Mouse (Mus musculus) small intestine, adult 2 months (tissue): ENCODE results near the gene Shf. TPM values are rescaled to one million over a fixed set of nuclear protein-coding genes. Genes with fewer than 3 reads are reported as not detected.
A peak's percentile ranks its signal among the peaks of the same experiment; 100 is the strongest.

Experiments used
- H3K27ac ChIP-seq: fragments of 200-500 bp; 2 replicates; pipeline ENCODE4 v1.5.1; 2012; ENCODE audit warnings: low read depth, low read length, control low read depth, inconsistent platforms; ENCODE audit not compliant: insufficient read depth
- H3K27me3 ChIP-seq: fragments of 200-500 bp; 2 replicates; pipeline ENCODE4 v1.6.1; 2012; ENCODE audit warnings: mild to moderate bottlenecking, moderate library complexity, low read length, inconsistent platforms; ENCODE audit not compliant: control insufficient read depth, insufficient read depth
- H3K36me3 ChIP-seq: fragments of 200-500 bp; 2 replicates; pipeline ENCODE4 v1.6.1; 2012; ENCODE audit warnings: mild to moderate bottlenecking, low read length, control low read depth, inconsistent platforms; ENCODE audit not compliant: control insufficient read depth, insufficient read depth
- H3K4me1 ChIP-seq: fragments of 200-500 bp; 2 replicates; pipeline ENCODE4 v1.6.1; 2012; ENCODE audit warnings: low read length, inconsistent platforms, mixed read lengths; ENCODE audit not compliant: control insufficient read depth, insufficient read depth, insufficient read length
- H3K4me3 ChIP-seq: fragments of 200-500 bp; 2 replicates; pipeline ENCODE4 v1.5.1; 2012; ENCODE audit warnings: low read depth, mild to moderate bottlenecking, control low read depth, inconsistent platforms, low read length, moderate library complexity
- CTCF ChIP-seq: fragments of 200-500 bp; IDR thresholded peaks from 2 replicates; pipeline ENCODE4 v1.5.1; 2012; ENCODE audit warnings: low read depth, mild to moderate bottlenecking, control low read depth, inconsistent platforms, low read length, moderate library complexity, mixed read lengths; ENCODE audit not compliant: insufficient replicate concordance, insufficient read length; ENCODE audit errors: extremely low read depth
- POLR2A ChIP-seq: fragments of 200-500 bp; IDR thresholded peaks from 2 replicates; pipeline ENCODE4 v1.6.1; 2012; ENCODE audit warnings: low read depth, mild to moderate bottlenecking, control low read depth, inconsistent platforms, low read length, moderate library complexity
- WGBS: fragments of 180-500 bp; shearing (Covaris S2); methylation state at CpG from one replicate; pipeline ENCODE4 v1.1.7; 2018; 5-methylcytosine and 5-hydroxymethylcytosine counted together
- polyA plus RNA-seq: library from polyadenylated mRNA; depleted of rRNA; stranded (reverse); fragments of >200 nt; gene quantifications from 2 replicates; pipeline ENCODE4 v1.2.3, GENCODE M21; 2012

Shf gene
- polyA plus RNA-seq, 1 experiment = 9.1 TPM

GRCm38 (mm10) chr2:122376041-122376561, 7.1 kb upstream of the Shf start:
- TF ChIP-seq POLR2A (no peak), CTCF (no peak)
- H3K36me3 ChIP-seq = no peaks in the 10 kb centered on the region
- no peaks in the 10 kb centered on the region for H3K27me3 ChIP-seq
- H3K4me1 ChIP-seq = peaks cover 2% of the 10 kb centered on the region; the same call in 1 of the 2 replicates
- H3K27ac ChIP-seq = peak overlapping the region; percentile 85
- peak overlapping the region; percentile 98 for H3K4me3 ChIP-seq
- WGBS = under 1% methylated on average over 22 of the region's 22 CpGs

- peak overlapping the region; percentile 98 for H3K4me3 ChIP-seq
- H3K36me3 ChIP-seq = no peaks in the 10 kb centered on the region
- H3K27ac ChIP-seq = peak overlapping the region; percentile 85
- TF ChIP-seq POLR2A = peak; percentile 59
- no peak for TF ChIP-seq CTCF
- H3K4me1 ChIP-seq = peaks cover 2% of the 10 kb centered on the region; the same call in 1 of the 2 replicates
- under 1% methylated on average over 32 of the region's 32 CpGs for WGBS
- no peaks in the 10 kb centered on the region for H3K27me3 ChIP-seq
These were observed 6.5 kb upstream of the Shf start for GRCm38 (mm10) chr2:122375391-122375991.

- no peak for TF ChIP-seq CTCF
- TF ChIP-seq POLR2A = no peak
- Histone ChIP-seq H3K27me3 (no peaks in the 10 kb centered on the region), H3K4me1 (0 out of 2 replicates have a peak, but pooled peaks cover 2% of the 10 kb centered on the region), H3K4me3 (peak overlapping the region; percentile 21; the same call in 1 of the 2 replicates), H3K27ac (no peak overlapping the region), H3K36me3 (no peaks in the 10 kb centered on the region)
- WGBS = 22% methylated on average over 23 of the region's 23 CpGs
These were observed 5.8 kb upstream of the Shf start for GRCm38 (mm10) chr2:122374666-122375331.

- no peak overlapping the region for H3K4me3 ChIP-seq
- peaks cover 8% of the 10 kb centered on the region for H3K4me1 ChIP-seq
- 78% methylated on average over 5 of the region's 5 CpGs for WGBS
- no peaks in the 10 kb centered on the region for H3K27me3 ChIP-seq
- TF ChIP-seq POLR2A (no peak), CTCF (no peak)
- no peaks in the 10 kb centered on the region for H3K36me3 ChIP-seq
- no peak overlapping the region for H3K27ac ChIP-seq
These were observed 5.0 kb upstream of the Shf start for GRCm38 (mm10) chr2:122374012-122374411.

- H3K4me3 ChIP-seq = no peak overlapping the region
- no peak for TF ChIP-seq POLR2A
- no peak for TF ChIP-seq CTCF
- no peaks in the 10 kb centered on the region for H3K36me3 ChIP-seq
- H3K27ac ChIP-seq = no peak overlapping the region
- peaks cover 14% of the 10 kb centered on the region for H3K4me1 ChIP-seq
- no peaks in the 10 kb centered on the region for H3K27me3 ChIP-seq
- WGBS = 82% methylated on average over 1 of the region's 1 CpGs
These were observed 3.6 kb upstream of the Shf start for GRCm38 (mm10) chr2:122372541-122372940.

GRCm38 (mm10) chr2:122372067-122372466, 3.1 kb upstream of the Shf start:
- no peak overlapping the region for H3K27ac ChIP-seq
- WGBS = 80% methylated on average over 3 of the region's 3 CpGs
- no peak for TF ChIP-seq POLR2A
- TF ChIP-seq CTCF = no peak
- H3K27me3 ChIP-seq = no peaks in the 10 kb centered on the region
- H3K4me1 ChIP-seq = peaks cover 14% of the 10 kb centered on the region
- no peaks in the 10 kb centered on the region for H3K36me3 ChIP-seq
- H3K4me3 ChIP-seq = no peak overlapping the region

- Histone ChIP-seq H3K36me3 (no peaks in the 10 kb centered on the region), H3K4me3 (no peak overlapping the region), H3K27me3 (no peaks in the 10 kb centered on the region), H3K4me1 (peaks cover 14% of the 10 kb centered on the region), H3K27ac (no peak overlapping the region)
- TF ChIP-seq CTCF (no peak), POLR2A (no peak)
- WGBS = 67% methylated on average over 10 of the region's 10 CpGs
These were observed 1.3 kb upstream of the Shf start for GRCm38 (mm10) chr2:122370101-122370750.
